ENCODE assay signal across 8 mouse cellular contexts in genomic region chr2:119028941-119029551, GRCm38 (mm10). TPM values are rescaled to one million over a fixed set of nuclear protein-coding genes. Genes with fewer than 3 reads are reported as not detected.
DNase-seq lines count a peak whose midpoint lies in the region; ATAC-seq lines count a peak whose summit lies in the region.

Ccdc32 (minus strand) TSS chr2:119029393.

- H3K4me2 ChIP-seq in heart, embryonic 13.5 days: peak within 1 kb of the TSS; percentile 78
- H3K4me2 ChIP-seq in liver, embryonic 12.5 days: peak within 1 kb of the TSS; percentile 80
- H3K4me2 ChIP-seq in stomach, embryonic 15.5 days: peak within 1 kb of the TSS; percentile 66

- H3K36me3 ChIP-seq in heart, embryonic 13.5 days: peaks cover 30% of the 10 kb centered on the region
- peaks cover 24% of the 10 kb centered on the region for H3K36me3 ChIP-seq in liver, embryonic 12.5 days
- peaks cover 5% of the 10 kb centered on the region; the same call in 1 of the 2 replicates for H3K36me3 ChIP-seq in stomach, embryonic 15.5 days

- peak; percentile 81; the same call in 1 of the 2 replicates for ATAC-seq in heart, embryonic 13.5 days (ENCODE audit: extremely low read depth, insufficient number of reproducible peaks, low FRiP score, low TSS enrichment)
- ATAC-seq in liver, embryonic 12.5 days: peak; percentile 83
- peak; percentile 92 for ATAC-seq in stomach, embryonic 15.5 days (ENCODE audit: insufficient read depth, low FRiP score, low read depth)

- H3K4me1 ChIP-seq in brown adipose tissue, adult 24 weeks (ENCODE audit: control insufficient read depth, insufficient read depth, insufficient read length, low read length): no peaks in the 10 kb centered on the region
- peaks cover 16% of the 10 kb centered on the region for H3K4me1 ChIP-seq in heart, embryonic 13.5 days
- H3K4me1 ChIP-seq in liver, embryonic 12.5 days: peaks cover 55% of the 10 kb centered on the region
- H3K4me1 ChIP-seq in stomach, embryonic 15.5 days: peaks cover 8% of the 10 kb centered on the region

- DNase-seq in CD4-positive, CD25-positive, alpha-beta regulatory T cell, adult 2 months (ENCODE audit: low read depth, low spot score): peak; percentile 94
- DNase-seq in fat pad, adult 2 months (ENCODE audit: extremely low read depth, low read depth, low spot score): peak; percentile 58
- peak; percentile 98 for DNase-seq in kidney, postnatal 10 days
- peak; percentile 89 to 91 for DNase-seq in natural killer cell, adult 2 months (ENCODE audit: low spot score in 2 of 2)

- H3K4me3 ChIP-seq in brown adipose tissue, adult 24 weeks (ENCODE audit: insufficient read depth, low read depth, low read length): peak within 1 kb of the TSS; percentile 72
- peak within 1 kb of the TSS; percentile 65 for H3K4me3 ChIP-seq in heart, embryonic 13.5 days
- H3K4me3 ChIP-seq in liver, embryonic 12.5 days: peak within 1 kb of the TSS; percentile 73
- peak within 1 kb of the TSS; percentile 62 for H3K4me3 ChIP-seq in stomach, embryonic 15.5 days (replicated peaks)

- no peak within 1 kb of the TSS for H3K27ac ChIP-seq in brown adipose tissue, adult 24 weeks (replicated peaks; ENCODE audit: low read depth, low read length)
- H3K27ac ChIP-seq in heart, embryonic 13.5 days (replicated peaks): no peak within 1 kb of the TSS
- H3K27ac ChIP-seq in liver, embryonic 12.5 days: peak within 1 kb of the TSS; percentile 80
- no peak within 1 kb of the TSS for H3K27ac ChIP-seq in stomach, embryonic 15.5 days

- no peaks in the 10 kb centered on the region for H3K9me3 ChIP-seq in heart, embryonic 13.5 days
- H3K9me3 ChIP-seq in liver, embryonic 12.5 days (replicated peaks): no peaks in the 10 kb centered on the region
- H3K9me3 ChIP-seq in stomach, embryonic 15.5 days: no peaks in the 10 kb centered on the region

- peak within 1 kb of the TSS; percentile 84 for H3K9ac ChIP-seq in heart, embryonic 13.5 days
- peak within 1 kb of the TSS; percentile 77 for H3K9ac ChIP-seq in liver, embryonic 12.5 days
- H3K9ac ChIP-seq in stomach, embryonic 15.5 days: peak within 1 kb of the TSS; percentile 64

- under 1% methylated on average over 28 of the region's 28 CpGs for WGBS in heart, embryonic 13.5 days
- under 1% methylated on average over 28 of the region's 28 CpGs for WGBS in liver, embryonic 12.5 days (ENCODE audit: insufficient replicate concordance)
- WGBS in stomach, embryonic 15.5 days: under 1% methylated on average over 28 of the region's 28 CpGs

- peaks cover 8% of the 10 kb centered on the region; the same call in 1 of the 2 replicates for H3K27me3 ChIP-seq in heart, embryonic 13.5 days (replicated peaks)
- peaks cover 6% of the 10 kb centered on the region; the same call in 1 of the 2 replicates for H3K27me3 ChIP-seq in liver, embryonic 12.5 days (replicated peaks)
- no peaks in the 10 kb centered on the region for H3K27me3 ChIP-seq in stomach, embryonic 15.5 days (replicated peaks)

RNA-seq across cellular contexts. Expression of gene Ccdc32, which starts in this region (rescaled TPM):
- 13.3 and 19.1 TPM in 2 replicates for polyA plus RNA-seq in brown adipose tissue, adult 24 weeks (2012; ENCODE audit: insufficient read depth, insufficient read length, missing spikeins)
- 16.0 and 17.6 TPM in 2 replicates for polyA plus RNA-seq in heart, embryonic 13.5 days (2015; fragmentation: Nextera tagmentation; extraction: Ambion mirVana)
- 17.5 and 19.2 TPM in 2 replicates for polyA plus RNA-seq in liver, embryonic 12.5 days (2016; fragmentation: Nextera tagmentation; extraction: Ambion mirVana)
- polyA plus RNA-seq in stomach, embryonic 15.5 days (2015; fragmentation: Nextera tagmentation; extraction: Ambion mirVana): 22.3 and 24.7 TPM in 2 replicates
